Mouse (Mus musculus): ENCODE measurements around the gene Gsdme.

Gsdme gene

GRCm38 (mm10) chr6:50263670-50264069, at the start of gene Gsdme:
Gsdme (minus strand) TSS chr6:50263862.
- no peak for DNase-seq (ENCODE audit: low spot score)

DNA sequence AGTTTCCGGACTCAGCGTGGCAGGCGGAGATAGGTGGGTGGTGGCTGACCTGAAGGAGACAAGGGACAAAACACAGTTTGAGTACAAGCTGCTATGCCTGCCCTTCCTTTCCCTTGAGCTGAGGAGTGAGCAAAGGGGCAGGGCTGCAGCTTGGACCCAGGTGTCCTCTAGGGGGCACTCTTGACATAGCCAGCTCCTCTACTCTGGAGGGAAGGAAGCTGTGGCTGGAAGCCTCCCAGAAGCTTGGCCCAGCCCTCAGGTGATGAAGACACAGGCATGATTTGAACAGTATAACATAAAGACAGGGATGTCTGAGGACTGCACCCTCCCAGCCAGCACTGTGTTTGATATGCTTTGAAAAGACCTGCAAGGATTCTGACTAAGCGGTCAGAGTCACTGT, 49.0 kb upstream of the Gsdme start:
- peak; percentile 86 for DNase-seq (ENCODE audit: low spot score)

DNA sequence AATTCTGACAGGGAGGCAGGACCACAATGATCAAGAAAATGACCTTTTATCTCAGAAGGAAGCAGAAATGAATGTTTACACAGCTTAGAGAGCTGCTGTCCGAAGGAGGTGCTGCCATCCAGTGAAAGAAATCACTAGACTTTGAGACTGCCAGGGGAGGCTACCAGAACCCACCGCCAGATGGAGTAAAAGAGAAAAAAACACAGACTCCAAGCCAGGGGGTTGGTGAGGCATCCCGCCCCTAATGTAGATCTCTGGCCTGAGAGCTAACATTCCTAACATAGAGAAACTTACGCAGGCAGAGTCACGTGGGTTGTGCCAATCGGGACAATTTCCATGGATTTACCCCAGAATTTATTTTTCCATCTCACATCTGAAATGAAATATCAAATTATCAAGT, 45.4 kb upstream of the Gsdme start:
- DNase-seq (ENCODE audit: low spot score) = peak; percentile 30

GRCm38 (mm10) chr6:50306625-50307024, 43.0 kb upstream of the Gsdme start:
- no peak for DNase-seq (ENCODE audit: low spot score)

DNA sequence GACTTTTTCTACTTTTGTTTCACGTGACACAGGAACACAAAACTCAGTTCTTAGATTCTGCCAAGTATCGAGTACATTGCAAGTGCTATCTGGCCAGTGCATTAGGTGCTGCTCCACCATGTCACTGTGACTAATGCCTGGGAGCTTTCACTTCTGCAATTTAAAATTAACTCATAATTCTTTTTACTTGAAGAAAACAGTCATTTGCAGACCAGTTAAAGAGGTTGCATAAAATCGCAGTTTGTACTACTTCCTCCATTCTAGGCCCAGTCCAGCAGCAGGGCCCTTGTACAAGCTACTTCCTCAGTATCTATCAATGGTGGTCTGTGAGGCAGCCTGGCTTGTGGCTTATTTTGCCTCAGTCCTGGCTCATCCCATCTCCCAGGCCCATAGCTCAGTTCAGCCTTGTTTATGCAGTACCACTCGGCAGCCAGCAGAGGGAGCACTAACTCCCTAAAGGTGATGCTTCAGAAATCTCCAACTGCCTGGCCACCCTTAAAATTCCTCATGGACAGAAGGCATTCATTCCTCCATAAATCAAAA, 41.4 kb upstream of the Gsdme start:
- DNase-seq (ENCODE audit: low spot score) = peak; percentile 89

GRCm38 (mm10) chr6:50301121-50301520, 37.5 kb upstream of the Gsdme start:
- DNase-seq (ENCODE audit: low spot score) = no peak

DNA sequence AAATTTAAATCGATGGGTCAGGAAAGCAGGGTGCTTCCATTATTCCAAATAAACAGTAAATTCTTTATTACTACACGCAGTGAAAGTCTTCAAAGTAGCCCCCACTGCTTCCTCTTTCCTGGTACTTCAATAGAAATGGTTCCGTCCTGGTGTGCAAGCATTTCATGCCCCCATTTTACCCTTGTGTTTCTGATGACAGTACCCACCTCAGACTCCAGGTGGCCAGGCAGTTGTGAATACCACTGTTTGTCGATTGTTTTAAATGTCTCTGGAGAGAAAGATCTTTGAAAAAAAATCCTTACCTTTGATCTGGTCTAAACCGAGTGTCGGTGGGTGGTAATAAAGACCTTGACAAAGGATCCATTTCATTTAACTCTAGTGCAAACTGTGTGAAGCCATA, 37.0 kb upstream of the Gsdme start:
- no peak for DNase-seq (ENCODE audit: low spot score)

DNA sequence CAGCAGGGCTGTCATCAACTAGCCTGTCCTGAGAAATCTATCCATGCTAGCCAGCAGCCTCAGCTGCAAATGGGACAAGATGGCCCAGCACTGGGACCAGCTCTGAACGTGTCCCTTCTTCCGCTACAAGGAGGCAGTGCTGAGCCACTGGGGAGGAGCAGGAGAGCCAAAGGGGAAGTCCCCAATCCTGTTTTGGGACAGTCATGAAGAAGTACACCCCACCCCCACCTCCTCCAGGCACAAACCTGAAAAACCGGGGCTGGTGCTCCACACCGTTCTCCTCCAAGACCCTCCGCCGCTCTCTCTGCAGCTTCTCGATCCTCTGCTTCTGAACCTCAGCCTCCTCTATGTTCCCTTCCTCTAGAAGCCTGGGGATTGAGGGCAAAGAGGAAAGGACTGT, 35.4 kb upstream of the Gsdme start:
- DNase-seq (ENCODE audit: low spot score) = no peak

GRCm38 (mm10) chr6:50297671-50298070, 34.0 kb upstream of the Gsdme start:
- DNase-seq (ENCODE audit: low spot score) = no peak

DNA sequence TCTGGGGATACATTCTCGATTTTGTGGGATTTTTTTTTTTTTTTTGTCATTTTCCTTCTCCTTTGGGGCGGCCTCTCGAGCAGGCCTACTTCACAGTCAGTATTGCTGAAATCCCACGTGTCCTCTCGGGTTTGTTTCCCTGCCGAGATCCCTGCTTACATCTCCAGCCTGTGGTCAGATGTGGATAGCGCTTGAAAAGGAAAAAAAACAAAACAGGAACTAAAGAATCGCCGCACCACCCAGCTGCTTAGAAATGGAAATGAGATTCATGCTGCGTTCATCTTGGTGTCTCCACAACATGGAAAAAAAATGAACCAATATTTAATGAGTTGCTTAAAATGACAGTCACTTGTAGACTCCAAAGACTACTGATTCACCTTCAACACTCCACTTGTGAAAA, 31.5 kb upstream of the Gsdme start:
- no peak for DNase-seq (ENCODE audit: low spot score)

GRCm38 (mm10) chr6:50294128-50294527, 30.5 kb upstream of the Gsdme start:
- DNase-seq (ENCODE audit: low spot score) = peak; percentile 95

GRCm38 (mm10) chr6:50291650-50292049, 28.0 kb upstream of the Gsdme start:
- DNase-seq (ENCODE audit: low spot score) = no peak

DNA sequence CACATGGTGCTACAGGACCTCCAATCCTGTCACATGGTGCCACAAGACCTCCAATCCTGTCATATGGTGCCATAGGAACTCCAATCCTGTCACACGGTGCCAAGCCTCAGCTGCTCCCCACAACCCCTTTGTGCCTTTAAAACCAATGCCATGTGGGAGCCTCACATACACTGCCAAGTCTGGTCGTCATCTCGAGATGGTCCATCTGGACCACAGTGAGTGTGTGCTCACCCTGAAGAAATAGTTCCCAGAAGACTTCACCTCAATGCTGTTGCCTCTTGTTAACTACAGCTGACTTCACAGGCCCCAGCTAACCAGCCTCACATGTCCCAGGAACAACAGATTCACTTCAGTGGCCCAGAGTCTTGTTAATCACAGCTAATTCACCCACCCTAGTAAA, 23.2 kb upstream of the Gsdme start:
- DNase-seq (ENCODE audit: low spot score) = no peak

GRCm38 (mm10) chr6:50279642-50280041, 16.0 kb upstream of the Gsdme start:
- no peak for DNase-seq (ENCODE audit: low spot score)

DNA sequence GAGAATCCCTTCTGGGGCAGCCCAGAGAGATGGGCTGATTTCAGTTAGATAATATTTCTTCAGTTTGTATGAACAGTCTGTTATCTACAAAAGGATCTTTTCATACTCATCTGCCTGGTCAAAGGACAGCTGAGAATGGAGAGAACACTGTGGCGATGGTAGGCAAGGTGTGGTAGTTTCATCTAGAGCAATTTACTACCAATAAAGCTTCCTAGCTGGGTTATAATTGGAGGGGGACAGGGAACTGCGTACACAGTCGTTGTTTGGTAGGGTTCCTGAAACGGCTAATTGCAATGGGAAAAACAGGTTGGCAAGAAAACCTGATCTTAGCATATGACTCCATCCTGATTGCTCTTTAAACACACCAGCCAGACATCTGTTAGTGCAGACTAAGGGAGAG, 10.3 kb upstream of the Gsdme start:
- DNase-seq (ENCODE audit: low spot score) = no peak

GRCm38 (mm10) chr6:50273416-50273815, 9.8 kb upstream of the Gsdme start:
- no peak for DNase-seq (ENCODE audit: low spot score)

DNA sequence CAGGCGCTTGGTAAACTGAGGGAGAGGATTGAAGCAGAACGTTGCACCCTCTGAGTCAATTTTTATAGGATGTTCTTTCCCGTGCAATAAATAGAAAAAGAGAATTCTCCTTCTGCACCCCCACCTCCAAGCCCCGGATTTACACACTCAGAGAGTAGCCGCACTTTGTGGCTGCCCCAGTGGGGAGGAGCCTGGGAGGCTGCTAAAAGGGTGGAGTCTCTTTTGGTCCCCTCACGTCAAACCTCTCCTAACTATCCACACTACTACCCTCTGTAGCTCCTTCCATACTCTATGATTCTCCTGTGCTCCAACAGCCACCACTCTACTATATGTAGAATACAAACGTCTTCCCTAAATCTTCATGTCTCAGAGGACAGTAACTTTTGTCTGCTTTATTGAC, 1.4 kb downstream of the Gsdme start:
- no peak for DNase-seq (ENCODE audit: low spot score)

GRCm38 (mm10) chr6:50261922-50262261, 1.8 kb downstream of the Gsdme start:
- no peak for DNase-seq (ENCODE audit: low spot score)

- DNase-seq (ENCODE audit: low spot score) = peak; percentile 77
Measured at GRCm38 (mm10) chr6:50261201-50261921, 2.3 kb downstream of the Gsdme start.

- DNase-seq (ENCODE audit: low spot score) = no peak
Measured at GRCm38 (mm10) chr6:50255356-50255755, 8.3 kb downstream of the Gsdme start.

DNA sequence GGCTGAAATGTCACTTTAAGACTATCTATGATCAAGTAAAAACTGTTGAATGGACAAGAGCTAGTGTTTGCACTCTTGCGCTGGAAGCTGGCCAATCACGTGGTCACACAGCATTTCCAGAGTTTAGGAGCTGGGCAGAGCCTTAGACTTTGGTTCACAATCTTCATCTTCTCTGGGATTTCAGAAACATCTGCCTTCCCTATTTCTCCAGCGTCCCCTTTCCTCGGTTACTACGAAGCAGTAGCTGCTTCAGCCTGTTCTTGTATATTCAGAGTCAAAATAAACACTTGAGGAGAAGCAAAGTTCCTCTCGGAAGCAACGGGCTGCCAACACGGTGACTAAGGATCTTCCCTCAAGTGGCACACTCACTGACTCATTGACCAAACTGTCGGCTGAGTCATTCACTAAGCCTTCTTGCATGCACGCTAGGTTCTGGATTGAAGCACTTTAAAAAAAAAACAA, 8.9 kb downstream of the Gsdme start:
- DNase-seq (ENCODE audit: low spot score) = peak; percentile 95

- no peak for DNase-seq (ENCODE audit: low spot score)
Measured at GRCm38 (mm10) chr6:50252690-50253089, 11.0 kb downstream of the Gsdme start.

DNA sequence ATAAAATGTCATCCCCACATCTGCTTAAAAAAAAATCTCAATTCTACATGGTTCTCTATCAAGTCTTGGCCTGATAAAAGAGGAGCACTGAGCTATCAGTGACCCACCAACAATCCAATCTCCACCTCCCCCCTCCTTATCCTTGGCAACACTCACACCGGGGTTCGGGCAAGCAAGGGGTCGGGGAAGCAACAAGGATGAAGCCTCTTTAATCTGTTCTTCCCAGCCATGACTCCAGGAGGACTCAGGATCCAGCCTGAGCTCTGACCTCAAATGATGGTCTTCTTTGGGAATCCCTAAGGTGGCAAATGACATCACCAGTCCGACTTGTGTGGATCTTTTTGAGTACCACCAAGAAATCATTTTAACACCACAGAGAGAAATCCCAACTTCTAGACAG, 15.9 kb downstream of the Gsdme start:
- DNase-seq (ENCODE audit: low spot score) = no peak

GRCm38 (mm10) chr6:50247356-50247755, 16.3 kb downstream of the Gsdme start:
- DNase-seq (ENCODE audit: low spot score) = no peak
